Mouse (Mus musculus): ENCODE measurements around the gene Gabpb2. TPM values are rescaled to one million over a fixed set of nuclear protein-coding genes. Genes with fewer than 3 reads are reported as not detected.

The Gabpb2 gene
- total and polyA plus RNA-seq, 2 experiments = 6.1 to 13.7 TPM

- no peak overlapping the region for H3K4me3 ChIP-seq (ENCODE audit: insufficient read depth, low read depth, low read length)
- no peak for DNase-seq (ENCODE audit: extremely low read depth, low read depth, low spot score)
- peaks cover 21% of the 10 kb centered on the region for H3K27me3 ChIP-seq (ENCODE audit: control insufficient read depth, insufficient read depth, low read length)
- H3K9ac ChIP-seq (ENCODE audit: low read depth, low read length) = no peak overlapping the region
- H3K36me3 ChIP-seq (ENCODE audit: control insufficient read depth, insufficient read depth, low read length) = no peaks in the 10 kb centered on the region
- peaks cover 3% of the 10 kb centered on the region; the same call in 1 of the 2 replicates for H3K4me1 ChIP-seq (ENCODE audit: control insufficient read depth, insufficient read depth, low read length)
- TF ChIP-seq CTCF (IDR thresholded peaks at IDR 0.05; ENCODE audit: low read depth, low read length) (no peak), POLR2A (IDR thresholded peaks at IDR 0.05; ENCODE audit: extremely low read depth, insufficient read depth, low read length) (no peak)
- 29% methylated on average over 71 of the region's 84 CpGs for WGBS
- H3K79me2 ChIP-seq (ENCODE audit: control insufficient read depth, insufficient read depth, low read length) = no peaks in the 10 kb centered on the region
- H3K27ac ChIP-seq (replicated peaks; ENCODE audit: insufficient read depth, low read depth, low read length) = no peak overlapping the region
Observed at GRCm38 (mm10) chr3:95172526-95173255, 45.0 kb downstream of the Gabpb2 start.

- H3K79me2 ChIP-seq (ENCODE audit: control insufficient read depth, insufficient read depth, low read length) = no peaks in the 10 kb centered on the region
- WGBS = 45% methylated on average over 6 of the region's 6 CpGs
- no peak overlapping the region for H3K9ac ChIP-seq (ENCODE audit: low read depth, low read length)
- no peak overlapping the region for H3K27ac ChIP-seq (replicated peaks; ENCODE audit: insufficient read depth, low read depth, low read length)
- no peaks in the 10 kb centered on the region for H3K36me3 ChIP-seq (ENCODE audit: control insufficient read depth, insufficient read depth, low read length)
- H3K27me3 ChIP-seq (ENCODE audit: control insufficient read depth, insufficient read depth, low read length) = peaks cover 21% of the 10 kb centered on the region
- peaks cover 3% of the 10 kb centered on the region; the same call in 1 of the 2 replicates for H3K4me1 ChIP-seq (ENCODE audit: control insufficient read depth, insufficient read depth, low read length)
- H3K4me3 ChIP-seq (ENCODE audit: insufficient read depth, low read depth, low read length) = no peak overlapping the region
- DNase-seq (ENCODE audit: extremely low read depth, low read depth, low spot score) = peak; percentile 39
- no peak for TF ChIP-seq POLR2A (IDR thresholded peaks at IDR 0.05; ENCODE audit: extremely low read depth, insufficient read depth, low read length)
Observed at GRCm38 (mm10) chr3:95171105-95171504, 46.6 kb downstream of the Gabpb2 start.

- H3K36me3 ChIP-seq (ENCODE audit: control insufficient read depth, insufficient read depth, low read length) = no peaks in the 10 kb centered on the region
Observed at GRCm38 (mm10) chr3:95169996-95170395, 47.7 kb downstream of the Gabpb2 start.

GRCm38 (mm10) chr3:95164840-95165239 is 52.9 kb downstream of the Gabpb2 start:
- Histone ChIP-seq H3K4me3 (ENCODE audit: insufficient read depth, low read depth, low read length) (no peak overlapping the region), H3K79me2 (ENCODE audit: control insufficient read depth, insufficient read depth, low read length) (no peaks in the 10 kb centered on the region), H3K27ac (replicated peaks; ENCODE audit: insufficient read depth, low read depth, low read length) (no peak overlapping the region), H3K36me3 (ENCODE audit: control insufficient read depth, insufficient read depth, low read length) (no peaks in the 10 kb centered on the region), H3K4me1 (ENCODE audit: control insufficient read depth, insufficient read depth, low read length) (peaks cover under 1% of the 10 kb centered on the region), H3K27me3 (ENCODE audit: control insufficient read depth, insufficient read depth, low read length) (peaks cover 5% of the 10 kb centered on the region; the same call in 1 of the 2 replicates), H3K9ac (ENCODE audit: low read depth, low read length) (no peak overlapping the region)
- no peak for DNase-seq (ENCODE audit: extremely low read depth, low read depth, low spot score)
- TF ChIP-seq CTCF (IDR thresholded peaks at IDR 0.05; ENCODE audit: low read depth, low read length) (no peak), POLR2A (IDR thresholded peaks at IDR 0.05; ENCODE audit: extremely low read depth, insufficient read depth, low read length) (no peak)
- 77% methylated on average over 5 of the region's 5 CpGs for WGBS

More at GRCm38 (mm10) chr3:95169996-95170395, 47.7 kb downstream of the Gabpb2 start:
- H3K4me3 ChIP-seq (ENCODE audit: insufficient read depth, low read depth, low read length) = no peak overlapping the region
- no peak overlapping the region for H3K9ac ChIP-seq (ENCODE audit: low read depth, low read length)
- no peak for DNase-seq (ENCODE audit: extremely low read depth, low read depth, low spot score)
- H3K27me3 ChIP-seq (ENCODE audit: control insufficient read depth, insufficient read depth, low read length) = peaks cover 21% of the 10 kb centered on the region
- TF ChIP-seq CTCF (IDR thresholded peaks at IDR 0.05; ENCODE audit: low read depth, low read length) = no peak
- TF ChIP-seq POLR2A (IDR thresholded peaks at IDR 0.05; ENCODE audit: extremely low read depth, insufficient read depth, low read length) = no peak
- no peaks in the 10 kb centered on the region for H3K79me2 ChIP-seq (ENCODE audit: control insufficient read depth, insufficient read depth, low read length)
- WGBS = 96% methylated on average over 10 of the region's 10 CpGs
- H3K4me1 ChIP-seq (ENCODE audit: control insufficient read depth, insufficient read depth, low read length) = peaks cover 3% of the 10 kb centered on the region; the same call in 1 of the 2 replicates
- no peak overlapping the region for H3K27ac ChIP-seq (replicated peaks; ENCODE audit: insufficient read depth, low read depth, low read length)

- peaks cover 5% of the 10 kb centered on the region; the same call in 1 of the 2 replicates for H3K27me3 ChIP-seq (ENCODE audit: control insufficient read depth, insufficient read depth, low read length)
- WGBS = 84% methylated on average over 4 of the region's 5 CpGs
Observed at GRCm38 (mm10) chr3:95164256-95164550, 53.5 kb downstream of the Gabpb2 start.

More at GRCm38 (mm10) chr3:95164256-95164550, 53.5 kb downstream of the Gabpb2 start:
- Histone ChIP-seq H3K4me1 (ENCODE audit: control insufficient read depth, insufficient read depth, low read length) (peaks cover 3% of the 10 kb centered on the region), H3K79me2 (ENCODE audit: control insufficient read depth, insufficient read depth, low read length) (no peaks in the 10 kb centered on the region), H3K4me3 (ENCODE audit: insufficient read depth, low read depth, low read length) (no peak overlapping the region), H3K36me3 (ENCODE audit: control insufficient read depth, insufficient read depth, low read length) (no peaks in the 10 kb centered on the region), H3K27ac (replicated peaks; ENCODE audit: insufficient read depth, low read depth, low read length) (no peak overlapping the region), H3K9ac (ENCODE audit: low read depth, low read length) (no peak overlapping the region)
- no peak for DNase-seq (ENCODE audit: extremely low read depth, low read depth, low spot score)
- TF ChIP-seq CTCF (IDR thresholded peaks at IDR 0.05; ENCODE audit: low read depth, low read length) = no peak
- TF ChIP-seq POLR2A (IDR thresholded peaks at IDR 0.05; ENCODE audit: extremely low read depth, insufficient read depth, low read length) = no peak

Measured in liver, adult 2 months (tissue).